Mouse (Mus musculus): ENCODE data around the gene Sema4g. TPM values are rescaled to one million over a fixed set of nuclear protein-coding genes. Genes with fewer than 3 reads are reported as not detected.

The Sema4g gene
- polyA plus RNA-seq, 1 experiment from 2014 or later, result 2.1 TPM

GRCm38 (mm10) chr19:45003740-45004516, 15.0 kb downstream of the Sema4g start:
- WGBS, result 81% methylated on average over 7 of the region's 7 CpGs
- H3K9me3 ChIP-seq (ENCODE audit: low read depth, low read length), result no peaks in the 10 kb centered on the region
- H3K4me2 ChIP-seq, result no peak overlapping the region
- DNase-seq (no peak), ATAC-seq (ENCODE audit: insufficient read depth) (no peak)
- H3K27me3 ChIP-seq (ENCODE audit: insufficient read depth, low read length), result no peaks in the 10 kb centered on the region
- no peak overlapping the region for H3K4me3 ChIP-seq (ENCODE audit: low read depth, low read length)
- TF ChIP-seq CTCF (IDR thresholded peaks at IDR 0.05; ENCODE audit: low read depth), result no peak
- peaks cover 14% of the 10 kb centered on the region for H3K4me1 ChIP-seq (ENCODE audit: insufficient read depth)
- peaks cover 32% of the 10 kb centered on the region for H3K36me3 ChIP-seq (ENCODE audit: insufficient read depth)
- H3K27ac ChIP-seq (ENCODE audit: low read depth), result no peak overlapping the region
- H3K9ac ChIP-seq, result no peak overlapping the region

GRCm38 (mm10) chr19:45005444-45005843, 16.5 kb downstream of the Sema4g start, which contains the start of gene Twnk:
Gene Twnk (plus strand): TSS chr19:45005663.
- no peak for ATAC-seq (ENCODE audit: insufficient read depth)

GRCm38 (mm10) chr19:45005957-45006712, 17.2 kb downstream of the Sema4g start, which contains the start of gene Mrpl43:
Gene Mrpl43 (minus strand): TSS chr19:45006442.
- H3K27me3 ChIP-seq (ENCODE audit: insufficient read depth, low read length), result no peaks in the 10 kb centered on the region
- peak; percentile 92 for ATAC-seq (ENCODE audit: insufficient read depth)
- peaks cover 14% of the 10 kb centered on the region for H3K4me1 ChIP-seq (ENCODE audit: insufficient read depth)
- peak within 1 kb of the TSS; percentile 72 for H3K9ac ChIP-seq
- DNase-seq, result peak; percentile 96
- peak within 1 kb of the TSS; percentile 92 for H3K4me2 ChIP-seq
- H3K4me3 ChIP-seq (ENCODE audit: low read depth, low read length), result peak within 1 kb of the TSS; percentile 97
- H3K27ac ChIP-seq (ENCODE audit: low read depth), result peak within 1 kb of the TSS; percentile 80; the same call in 1 of the 2 replicates
- under 1% methylated on average over 82 of the region's 82 CpGs for WGBS
- H3K36me3 ChIP-seq (ENCODE audit: insufficient read depth), result peaks cover 53% of the 10 kb centered on the region
- TF ChIP-seq CTCF (IDR thresholded peaks at IDR 0.05; ENCODE audit: low read depth), result no peak
- no peaks in the 10 kb centered on the region for H3K9me3 ChIP-seq (ENCODE audit: low read depth, low read length)

More at GRCm38 (mm10) chr19:45005444-45005843, 16.5 kb downstream of the Sema4g start, which contains the start of gene Twnk:
- Histone ChIP-seq H3K27me3 (ENCODE audit: insufficient read depth, low read length) (no peaks in the 10 kb centered on the region), H3K27ac (ENCODE audit: low read depth) (peak within 1 kb of the TSS; percentile 80; the same call in 1 of the 2 replicates), H3K36me3 (ENCODE audit: insufficient read depth) (peaks cover 46% of the 10 kb centered on the region), H3K9ac (peak within 1 kb of the TSS; percentile 72), H3K9me3 (ENCODE audit: low read depth, low read length) (no peaks in the 10 kb centered on the region), H3K4me3 (ENCODE audit: low read depth, low read length) (peak within 1 kb of the TSS; percentile 97), H3K4me2 (peak within 1 kb of the TSS; percentile 92), H3K4me1 (ENCODE audit: insufficient read depth) (peaks cover 14% of the 10 kb centered on the region)
- 10% methylated on average over 16 of the region's 16 CpGs for WGBS
- DNase-seq, result peak; percentile 56
- TF ChIP-seq CTCF (IDR thresholded peaks at IDR 0.05; ENCODE audit: low read depth), result no peak

- Histone ChIP-seq H3K27ac (ENCODE audit: low read depth) (peak overlapping the region; percentile 80; the same call in 1 of the 2 replicates), H3K4me1 (ENCODE audit: insufficient read depth) (peaks cover 14% of the 10 kb centered on the region), H3K9ac (peak overlapping the region; percentile 72), H3K4me2 (peak overlapping the region; percentile 92), H3K36me3 (ENCODE audit: insufficient read depth) (peaks cover 56% of the 10 kb centered on the region), H3K27me3 (ENCODE audit: insufficient read depth, low read length) (no peaks in the 10 kb centered on the region), H3K9me3 (ENCODE audit: low read depth, low read length) (no peaks in the 10 kb centered on the region), H3K4me3 (ENCODE audit: low read depth, low read length) (peak overlapping the region; percentile 97)
- TF ChIP-seq CTCF (IDR thresholded peaks at IDR 0.05; ENCODE audit: low read depth), result no peak
- DNase-seq, result no peak
- WGBS, result 31% methylated on average over 17 of the region's 17 CpGs
- ATAC-seq (ENCODE audit: insufficient read depth), result no peak
These were observed 18.1 kb downstream of the Sema4g start for GRCm38 (mm10) chr19:45007021-45007420.

DNA sequence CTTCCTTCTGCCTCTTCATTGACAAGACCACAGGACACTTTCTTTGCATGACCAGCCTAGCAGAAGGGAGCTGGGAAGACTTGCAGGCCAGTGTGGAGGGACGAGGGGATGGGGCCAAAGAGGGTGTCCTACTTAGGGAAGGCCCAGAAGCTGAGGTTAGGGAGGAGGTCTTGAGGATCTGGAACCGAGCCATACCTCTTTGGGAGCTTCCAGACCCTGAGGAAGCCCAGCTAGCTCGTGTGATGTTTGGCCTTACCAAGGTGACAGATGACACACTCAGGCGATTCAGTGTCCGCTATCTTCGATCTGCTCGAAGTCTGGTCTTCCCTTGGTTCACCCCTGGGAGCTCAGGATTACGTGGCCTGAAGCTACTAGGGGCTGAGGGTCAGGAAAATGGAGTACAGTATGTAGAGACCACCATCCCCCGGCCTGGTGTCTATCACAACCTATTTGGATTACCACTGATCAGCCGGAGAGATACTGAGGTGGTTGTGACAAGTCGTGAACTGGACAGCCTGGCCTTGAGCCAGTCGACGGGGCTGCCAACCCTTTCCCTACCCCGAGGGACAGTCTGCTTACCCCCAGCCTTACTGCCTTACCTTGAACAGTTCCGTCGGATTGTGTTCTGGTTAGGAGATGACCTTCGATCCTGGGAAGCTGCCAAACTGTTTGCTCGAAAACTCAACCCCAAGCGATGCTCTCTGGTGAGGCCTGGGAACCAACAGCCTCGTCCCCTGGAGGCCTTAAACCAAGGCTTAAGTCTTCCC, 18.7 kb downstream of the Sema4g start:
- 77% methylated on average over 20 of the region's 20 CpGs for WGBS
- peak overlapping the region; percentile 92 for H3K4me2 ChIP-seq
- no peaks in the 10 kb centered on the region for H3K9me3 ChIP-seq (ENCODE audit: low read depth, low read length)
- peaks cover 14% of the 10 kb centered on the region for H3K4me1 ChIP-seq (ENCODE audit: insufficient read depth)
- DNase-seq (no peak), ATAC-seq (ENCODE audit: insufficient read depth) (no peak)
- no peak overlapping the region for H3K27ac ChIP-seq (ENCODE audit: low read depth)
- H3K9ac ChIP-seq, result peak overlapping the region; percentile 72; the same call in 1 of the 2 replicates
- no peaks in the 10 kb centered on the region for H3K27me3 ChIP-seq (ENCODE audit: insufficient read depth, low read length)
- no peak for TF ChIP-seq CTCF (IDR thresholded peaks at IDR 0.05; ENCODE audit: low read depth)
- peaks cover 62% of the 10 kb centered on the region for H3K36me3 ChIP-seq (ENCODE audit: insufficient read depth)
- H3K4me3 ChIP-seq (ENCODE audit: low read depth, low read length), result peak overlapping the region; percentile 97

- no peak overlapping the region for H3K9ac ChIP-seq
- no peak overlapping the region for H3K27ac ChIP-seq (ENCODE audit: low read depth)
- ATAC-seq (ENCODE audit: insufficient read depth) (no peak), DNase-seq (no peak)
- peaks cover 40% of the 10 kb centered on the region for H3K36me3 ChIP-seq (ENCODE audit: insufficient read depth)
- no peak overlapping the region for H3K4me3 ChIP-seq (ENCODE audit: low read depth, low read length)
- no peak for TF ChIP-seq CTCF (IDR thresholded peaks at IDR 0.05; ENCODE audit: low read depth)
- H3K4me1 ChIP-seq (ENCODE audit: insufficient read depth), result peaks cover 20% of the 10 kb centered on the region
- 90% methylated on average over 4 of the region's 4 CpGs for WGBS
- no peaks in the 10 kb centered on the region for H3K27me3 ChIP-seq (ENCODE audit: insufficient read depth, low read length)
- H3K9me3 ChIP-seq (ENCODE audit: low read depth, low read length), result no peaks in the 10 kb centered on the region
- H3K4me2 ChIP-seq, result no peak overlapping the region
These were observed 21.7 kb downstream of the Sema4g start for GRCm38 (mm10) chr19:45010646-45011045.

All from lung, embryonic 14.5 days (tissue).